Mouse (Mus musculus): ENCODE data around the gene Lgmn. TPM values are rescaled to one million over a fixed set of nuclear protein-coding genes. Genes with fewer than 3 reads are reported as not detected.

Gene Lgmn
- polyA plus RNA-seq, 1 experiment from 2014 or later: 75.0 TPM

GRCm38 (mm10) chr12:102434107-102434506 lies 5.5 kb downstream of the Lgmn start:
- no peak for DNase-seq (ENCODE audit: low spot score)

DNA sequence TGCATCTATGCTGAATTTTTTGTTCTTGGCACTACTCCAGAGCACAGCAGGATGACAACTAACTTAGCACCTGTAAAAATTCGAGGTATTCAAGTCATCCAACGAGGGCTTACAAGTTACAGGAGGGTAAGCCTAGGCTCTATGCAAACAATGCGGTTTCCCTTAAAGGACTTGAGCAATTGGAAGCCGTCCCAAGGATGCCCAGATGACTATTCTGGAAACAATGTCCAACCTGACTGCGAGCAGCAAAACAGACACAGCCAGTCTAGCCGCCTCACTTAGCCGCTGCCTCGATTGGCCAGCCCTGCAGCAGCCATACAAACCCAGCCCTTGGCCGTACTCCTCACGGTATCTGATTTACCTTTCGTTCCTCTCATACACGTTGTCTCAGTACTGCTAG lies 7.4 kb downstream of the Lgmn start:
- DNase-seq (ENCODE audit: low spot score): no peak

DNA sequence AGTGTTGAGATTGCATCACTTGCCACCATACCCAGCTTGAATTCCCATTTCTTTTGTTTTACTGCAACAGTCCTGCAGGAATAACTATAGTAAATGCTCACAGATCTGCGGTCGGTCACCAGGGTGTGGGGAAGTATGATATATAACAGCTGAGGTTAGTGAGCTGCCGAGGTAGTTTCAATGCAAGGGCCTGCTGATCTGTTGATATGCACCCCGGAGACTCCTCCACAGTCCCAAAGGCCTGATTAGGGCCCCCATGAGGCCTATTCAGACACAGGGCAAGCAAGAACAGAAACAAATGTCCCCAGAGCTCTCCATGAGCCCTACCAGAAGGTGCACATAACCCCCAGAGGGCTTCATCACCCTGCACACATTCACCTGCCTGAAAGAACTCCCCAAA lies 9.4 kb downstream of the Lgmn start:
- DNase-seq (ENCODE audit: low spot score): no peak

GRCm38 (mm10) chr12:102429656-102430055 lies 10.0 kb downstream of the Lgmn start:
- DNase-seq (ENCODE audit: low spot score): no peak

DNA sequence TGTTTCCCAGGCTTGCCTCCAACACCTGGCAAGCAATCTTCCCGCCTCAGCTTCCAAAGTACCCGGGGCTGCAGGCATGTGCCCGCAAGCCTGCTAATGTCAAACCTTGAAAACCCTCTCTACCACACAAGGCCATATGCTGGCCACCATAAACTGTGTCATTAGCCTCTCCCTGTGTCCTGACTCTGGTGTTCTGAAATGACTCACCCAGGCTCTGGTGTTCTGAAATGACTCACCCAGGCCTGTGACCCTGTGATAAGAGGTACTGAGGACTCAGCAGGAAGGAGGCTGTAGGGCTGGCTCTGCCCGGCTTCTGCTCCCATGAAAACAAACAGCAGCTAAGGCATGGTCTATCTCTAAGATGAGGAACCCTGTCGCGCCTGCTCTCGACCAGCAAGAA lies 13.3 kb downstream of the Lgmn start:
- DNase-seq (ENCODE audit: low spot score): no peak

- DNase-seq (ENCODE audit: low spot score): peak; percentile 54
Measured at GRCm38 (mm10) chr12:102425048-102425578, 14.5 kb downstream of the Lgmn start.

GRCm38 (mm10) chr12:102424456-102424855 lies 15.2 kb downstream of the Lgmn start:
- no peak for DNase-seq (ENCODE audit: low spot score)

DNA sequence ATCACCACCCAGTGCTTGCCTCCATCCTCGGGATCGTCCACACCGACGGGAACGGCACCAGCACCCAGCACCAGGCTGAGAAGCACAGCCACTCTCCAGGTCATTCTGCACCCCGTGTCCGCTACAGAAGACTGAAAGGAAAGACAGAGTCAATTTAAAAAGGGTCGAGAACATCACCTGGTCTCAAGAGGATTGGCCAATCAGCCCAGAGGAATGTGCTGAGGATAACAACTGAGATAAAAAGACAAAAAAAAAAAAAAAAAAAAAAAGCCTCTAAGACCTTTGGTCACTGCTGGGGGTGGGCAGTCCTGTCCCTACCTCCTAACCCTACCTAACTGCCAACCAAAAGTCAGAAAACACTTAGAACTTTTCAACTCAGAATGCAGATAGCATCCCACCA lies 16.0 kb downstream of the Lgmn start:
- no peak for DNase-seq (ENCODE audit: low spot score)

DNA sequence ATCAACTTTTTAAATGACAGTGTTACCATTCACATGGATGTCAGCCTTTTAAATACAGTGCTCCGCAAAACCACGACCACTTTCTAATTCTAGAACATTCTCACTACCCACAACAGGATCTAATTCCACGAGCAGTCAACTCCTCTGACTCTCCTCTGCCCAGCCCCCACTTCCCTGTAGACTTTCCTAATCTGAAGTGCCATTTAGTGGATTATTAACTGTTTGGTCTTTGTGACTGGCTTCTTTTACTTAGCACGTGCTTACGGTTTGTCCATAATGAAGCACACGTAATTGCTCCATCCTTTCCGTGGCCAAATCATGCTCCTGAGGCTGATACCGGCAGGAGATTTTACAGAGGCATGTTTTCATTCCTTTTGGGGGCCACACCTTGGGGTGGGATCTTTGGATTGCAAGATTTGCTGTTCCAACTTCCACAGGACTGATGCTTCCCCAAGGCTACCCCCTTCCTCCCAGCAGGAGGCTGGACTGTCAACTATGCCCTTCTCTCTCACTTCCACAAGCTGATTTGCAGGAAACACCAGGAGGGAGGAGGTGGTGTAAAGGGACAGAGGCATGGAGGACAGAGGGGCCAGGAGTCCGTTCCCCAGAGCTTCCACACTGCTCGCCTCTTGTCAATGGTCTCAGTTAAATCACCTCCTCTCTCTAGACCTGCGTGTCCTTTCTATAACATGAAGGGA lies 16.8 kb downstream of the Lgmn start:
- DNase-seq (ENCODE audit: low spot score): no peak

GRCm38 (mm10) chr12:102422065-102422464 lies 17.5 kb downstream of the Lgmn start:
- DNase-seq (ENCODE audit: low spot score): no peak

DNA sequence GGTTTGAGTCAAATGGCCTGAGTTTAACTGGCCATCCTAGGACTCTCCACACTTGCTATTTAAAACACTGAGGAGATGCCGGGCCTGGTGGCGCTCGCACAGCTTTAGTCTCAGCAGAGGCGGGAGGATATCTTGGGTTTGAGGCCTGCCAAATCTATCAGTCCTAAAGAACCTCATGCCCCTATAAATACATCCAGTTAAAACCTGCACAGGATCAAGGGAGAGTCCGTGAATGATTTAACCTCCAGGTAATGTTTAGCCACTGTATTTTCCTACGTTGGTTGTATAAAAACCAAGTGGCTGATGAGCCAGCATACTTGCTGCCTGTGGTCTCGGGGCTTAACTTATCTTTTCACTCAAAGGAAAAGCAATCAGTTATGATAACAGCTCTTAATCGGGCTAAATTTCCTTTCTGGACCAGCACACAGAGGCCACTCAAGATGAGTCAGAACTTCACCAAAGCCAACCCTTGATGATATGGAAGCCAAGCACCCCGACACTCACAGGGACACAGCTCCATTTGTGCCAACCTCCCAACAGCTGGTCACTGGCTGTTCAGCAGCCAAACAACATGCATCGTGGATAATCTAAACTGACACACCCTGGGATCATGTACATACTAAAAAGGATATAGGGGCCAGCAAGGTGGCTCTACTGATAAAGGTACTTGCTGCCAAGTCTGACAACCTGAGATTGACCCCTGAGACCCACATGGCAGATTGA lies 19.3 kb downstream of the Lgmn start:
- DNase-seq (ENCODE audit: low spot score): no peak

DNA sequence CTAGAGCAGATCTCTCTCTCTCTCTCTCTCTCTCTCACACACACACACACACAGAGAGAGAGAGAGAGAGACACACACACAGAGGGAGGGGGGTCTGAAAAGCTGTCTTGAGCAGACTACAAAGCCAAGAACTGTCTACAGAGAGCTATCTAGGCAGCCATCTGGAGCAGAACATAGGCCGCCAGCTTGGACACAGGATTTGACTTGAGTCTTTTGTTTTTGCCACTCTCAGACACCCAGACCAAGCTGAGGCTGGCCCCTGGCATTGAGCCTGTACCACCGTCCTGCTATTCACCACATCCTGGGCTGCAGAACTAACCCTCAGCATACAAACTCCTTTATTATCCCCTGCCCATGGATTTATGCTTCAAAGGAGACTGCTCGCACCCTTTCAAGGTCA lies 20.1 kb downstream of the Lgmn start:
- no peak for DNase-seq (ENCODE audit: low spot score)

DNA sequence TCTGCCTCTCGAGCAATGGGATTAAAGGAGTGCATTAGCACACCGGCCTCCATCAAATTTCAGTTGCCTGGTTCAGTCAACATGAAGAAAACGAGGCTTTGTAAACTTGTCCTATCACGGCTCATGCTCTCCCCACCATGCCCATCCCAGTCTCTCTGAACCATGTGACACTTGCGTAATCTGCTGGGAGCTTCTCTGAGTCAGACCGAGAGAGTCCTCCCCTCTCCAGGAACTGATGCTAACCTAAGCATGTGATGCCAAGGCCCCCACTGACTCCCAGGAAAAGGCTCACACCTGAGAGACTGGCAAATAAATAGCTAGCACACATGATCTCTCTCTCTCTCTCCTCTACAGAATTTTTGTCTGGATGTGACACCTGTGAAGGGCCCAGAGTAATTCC lies 21.9 kb downstream of the Lgmn start:
- DNase-seq (ENCODE audit: low spot score): no peak

DNA sequence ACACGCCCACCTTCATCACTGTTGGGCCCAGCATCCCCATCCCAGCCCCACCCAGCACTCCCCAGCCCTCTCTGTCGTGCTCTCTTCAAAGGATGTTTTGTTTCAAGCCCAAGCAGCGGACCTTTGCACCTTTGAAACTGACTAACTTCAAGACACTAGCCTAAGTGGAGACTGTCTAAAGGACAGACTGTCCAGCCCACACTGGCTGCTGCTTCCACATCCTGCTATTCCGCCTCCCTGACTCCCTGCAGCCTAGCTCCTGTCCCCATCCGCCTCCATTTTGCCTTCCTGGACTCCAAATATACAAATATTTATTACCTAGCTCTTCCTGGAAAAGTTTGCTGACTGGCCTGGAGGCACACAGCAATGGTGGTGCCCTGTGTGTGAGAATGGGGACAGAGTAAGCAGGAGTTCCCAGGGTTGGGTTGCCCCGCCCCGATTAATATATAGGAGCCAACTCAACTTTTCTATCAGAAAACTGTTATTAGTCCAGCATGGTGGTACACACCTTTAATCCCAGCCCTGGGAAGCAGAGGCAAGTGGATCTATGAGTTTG lies 22.6 kb downstream of the Lgmn start:
- DNase-seq (ENCODE audit: low spot score): no peak

- DNase-seq (ENCODE audit: low spot score): no peak
Measured at GRCm38 (mm10) chr12:102416391-102416837, 23.2 kb downstream of the Lgmn start.

GRCm38 (mm10) chr12:102414686-102415085 lies 24.9 kb downstream of the Lgmn start:
- no peak for DNase-seq (ENCODE audit: low spot score)

DNA sequence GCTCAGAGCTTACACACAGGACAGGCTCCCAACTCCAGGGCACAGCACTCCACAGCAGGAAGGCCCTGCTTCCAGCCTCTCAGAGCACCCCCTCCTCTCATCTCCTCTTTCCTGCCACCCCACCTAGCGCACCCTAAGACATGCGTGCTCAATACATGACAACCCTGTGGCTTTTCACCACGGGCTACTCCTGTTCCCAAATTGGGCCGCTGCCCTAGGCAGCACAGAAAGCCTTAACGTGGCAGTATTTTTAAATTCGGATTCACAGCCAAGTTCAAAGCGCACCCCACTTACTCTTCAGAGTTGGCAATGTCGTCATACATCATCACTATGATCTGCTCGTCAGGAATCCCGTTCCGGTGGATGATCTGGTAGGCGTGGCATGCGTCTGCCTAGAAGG lies 26.4 kb downstream of the Lgmn start:
- no peak for DNase-seq (ENCODE audit: low spot score)

- DNase-seq (ENCODE audit: low spot score): no peak
Measured at GRCm38 (mm10) chr12:102398588-102398987, 41.0 kb downstream of the Lgmn start.

DNA sequence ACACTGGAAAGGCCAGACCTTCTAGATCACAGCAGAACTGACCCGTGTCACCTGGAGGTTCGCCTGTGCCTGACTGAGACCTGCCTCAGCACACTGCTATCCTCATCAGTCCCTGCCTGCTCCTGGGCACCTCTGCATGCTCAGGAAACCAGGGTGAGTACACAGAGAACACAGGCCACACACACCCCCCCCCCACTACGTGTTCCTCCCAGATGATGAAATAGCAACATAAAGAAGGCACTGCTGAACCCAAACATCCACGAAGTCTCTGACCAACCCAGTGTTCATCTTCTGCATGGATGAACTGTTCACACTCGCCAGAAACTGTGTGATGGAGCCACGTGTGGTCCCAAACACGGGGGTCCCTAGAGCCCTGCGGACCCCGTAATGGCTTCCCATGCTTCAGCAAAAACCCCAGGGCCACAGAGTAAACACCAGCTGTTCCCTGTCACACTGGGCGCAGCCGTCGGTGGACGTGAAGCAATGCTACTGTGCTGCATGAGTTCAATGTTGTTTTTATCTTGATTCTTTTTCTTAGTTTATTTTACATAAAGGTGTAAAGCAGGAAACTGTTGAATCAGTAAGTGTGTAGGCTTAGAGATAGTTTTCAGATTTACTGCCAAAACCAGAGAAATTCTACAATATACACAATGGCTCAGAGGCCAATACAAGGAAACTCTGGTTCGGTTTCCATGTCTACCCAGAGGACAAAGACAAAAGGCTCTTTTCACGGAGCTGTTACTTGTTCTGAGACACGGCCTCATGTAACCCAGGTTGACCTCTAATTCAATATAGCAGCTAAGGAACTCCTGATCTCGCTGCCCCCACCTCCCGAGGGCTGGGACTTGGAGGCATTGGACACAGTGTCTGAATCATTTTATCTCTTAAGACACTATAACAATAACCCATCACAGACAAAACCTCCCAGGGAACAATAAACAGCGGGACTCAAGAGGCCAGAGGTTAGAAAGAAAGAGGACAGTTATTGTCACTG lies 43.3 kb downstream of the Lgmn start:
- DNase-seq (ENCODE audit: low spot score): no peak

GRCm38 (mm10) chr12:102395537-102395936 lies 44.1 kb downstream of the Lgmn start:
- no peak for DNase-seq (ENCODE audit: low spot score)

DNA sequence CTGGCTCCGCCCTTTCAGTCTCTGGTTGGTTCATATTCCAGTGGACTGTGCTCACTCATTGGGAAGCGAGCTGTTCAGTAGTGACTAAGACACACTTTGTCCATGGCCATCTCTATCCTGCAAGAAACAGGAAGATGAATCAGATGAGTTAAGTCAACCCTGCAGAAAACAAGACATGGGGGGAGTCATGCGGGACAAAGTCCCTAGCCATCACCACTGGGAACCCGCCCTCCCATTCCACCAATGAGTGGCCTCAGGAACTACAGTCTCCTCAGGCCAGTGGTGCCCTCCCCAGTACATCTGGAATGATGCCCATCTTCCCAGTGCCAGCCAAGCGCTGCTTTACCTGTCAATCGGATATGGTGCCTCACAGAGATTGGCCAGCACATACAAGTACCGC lies 45.1 kb downstream of the Lgmn start:
- no peak for DNase-seq (ENCODE audit: low spot score)
